Mouse (Mus musculus): ENCODE results near the gene Dcaf6.

DNA sequence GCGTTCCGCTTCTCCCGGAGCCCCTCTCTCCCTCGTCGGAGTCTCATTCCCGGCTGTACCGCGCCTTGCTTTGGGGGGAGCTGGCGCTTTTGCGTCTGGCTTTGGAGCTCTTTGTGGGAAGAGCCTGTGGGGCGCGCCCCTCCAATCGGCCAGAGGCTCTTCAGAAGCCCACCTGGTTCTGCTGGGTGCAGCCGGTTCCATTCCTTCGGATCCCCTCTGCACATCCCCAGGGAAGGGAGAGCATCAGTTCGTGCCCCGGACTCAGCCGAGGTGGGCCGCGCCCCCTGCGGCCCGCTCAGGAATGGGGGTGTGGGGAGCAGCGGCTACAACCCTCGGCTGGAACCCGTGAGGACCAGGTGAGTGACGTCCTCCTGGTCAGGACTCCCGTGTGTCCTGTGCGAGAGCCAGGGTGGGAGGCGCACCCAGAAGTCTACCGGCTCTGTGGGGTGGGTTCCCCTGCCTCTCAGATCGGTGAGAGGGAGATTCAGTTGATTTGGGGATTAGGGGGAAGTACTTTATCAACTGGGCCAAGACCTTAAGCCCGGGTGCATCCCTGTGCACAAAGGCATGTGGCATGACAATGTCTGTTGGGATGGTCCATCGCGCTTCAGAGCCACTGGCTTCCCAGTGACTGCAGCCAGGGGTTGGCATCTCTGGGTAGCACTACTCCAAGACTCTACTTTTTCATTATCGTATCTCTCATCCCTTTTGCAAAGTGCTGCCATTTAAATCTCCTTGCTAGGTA lies 177.9 kb downstream of the Dcaf6 start:
- no peak for TF ChIP-seq CTCF (IDR thresholded peaks at IDR 0.05; ENCODE audit: control insufficient read depth, insufficient read depth, low read length)
- TF ChIP-seq POLR2A (IDR thresholded peaks at IDR 0.05; ENCODE audit: borderline replicate concordance, control insufficient read depth, low read depth, low read length), result no peak

All from bone marrow, adult 2 months (tissue).